In genomic region chr1:36307495-36308280, GRCm38 (mm10) we compare ENCODE assay signal across 8 mouse cellular contexts. TPM values are rescaled to one million over a fixed set of nuclear protein-coding genes. Genes with fewer than 3 reads are reported as not detected.
DNase-seq lines count a peak whose midpoint lies in the region; ATAC-seq and TF ChIP-seq lines count a peak whose summit lies in the region.

Arid5a (plus strand) TSS chr1:36307733.

- H3K27ac ChIP-seq in ES-E14 (ENCODE audit: insufficient read depth, low read depth, low read length, poor library complexity, severe bottlenecking), result no peak within 1 kb of the TSS
- no peak within 1 kb of the TSS for H3K27ac ChIP-seq in forebrain, embryonic 16.5 days (ENCODE audit: low read length)
- H3K27ac ChIP-seq in lung, embryonic 15.5 days, result peak within 1 kb of the TSS; percentile 84

- no peaks in the 10 kb centered on the region for H3K36me3 ChIP-seq in ES-E14 (ENCODE audit: control insufficient read depth, insufficient read depth, low read length, poor library complexity, severe bottlenecking)
- H3K36me3 ChIP-seq in forebrain, embryonic 16.5 days (ENCODE audit: control insufficient read depth, insufficient read depth), result no peaks in the 10 kb centered on the region
- H3K36me3 ChIP-seq in lung, embryonic 15.5 days, result no peaks in the 10 kb centered on the region

- H3K4me1 ChIP-seq in ES-E14 (ENCODE audit: control insufficient read depth in 2 of 2, insufficient read depth in 2 of 2, low read length in 2 of 2, poor library complexity in 1 of 2), result peaks cover 0 to 8% of the 10 kb centered on the region in 2 experiments; a peak in 1 of 4 replicates
- H3K4me1 ChIP-seq in forebrain, embryonic 16.5 days (replicated peaks; ENCODE audit: control insufficient read depth, insufficient read depth, low read length), result peaks cover 20% of the 10 kb centered on the region
- H3K4me1 ChIP-seq in lung, embryonic 15.5 days, result peaks cover 29% of the 10 kb centered on the region

- in situ Hi-C loops in ES-E14 (cut with MboI; ENCODE audit: low sequenced_read_pairs in 2 of 2, unreplicated experiment in 2 of 2), result no loop called here

- peak within 1 kb of the TSS; percentile 75 for H3K4me2 ChIP-seq in forebrain, embryonic 16.5 days (ENCODE audit: low read length)
- H3K4me2 ChIP-seq in lung, embryonic 15.5 days, result peak within 1 kb of the TSS; percentile 95

- no peaks in the 10 kb centered on the region for H3K9me3 ChIP-seq in ES-E14 (ENCODE audit: control insufficient read depth, insufficient read depth, low read depth, low read length)
- H3K9me3 ChIP-seq in forebrain, embryonic 16.5 days (ENCODE audit: control insufficient read depth, low read length), result no peaks in the 10 kb centered on the region
- no peaks in the 10 kb centered on the region for H3K9me3 ChIP-seq in lung, embryonic 15.5 days

- H3K9ac ChIP-seq in ES-E14 (ENCODE audit: insufficient read depth, low read depth, low read length, poor library complexity, severe bottlenecking), result peak within 1 kb of the TSS; percentile 71
- peak within 1 kb of the TSS; percentile 68 for H3K9ac ChIP-seq in forebrain, embryonic 16.5 days (replicated peaks; ENCODE audit: low read depth, low read length)
- H3K9ac ChIP-seq in lung, embryonic 15.5 days, result peak within 1 kb of the TSS; percentile 72

- peak; percentile 92 for ATAC-seq in forebrain, embryonic 16.5 days
- peak; percentile 90 for ATAC-seq in lung, embryonic 15.5 days (ENCODE audit: borderline replicate concordance, extremely low read depth, low FRiP score, low TSS enrichment)

- H3K4me3 ChIP-seq in ES-E14 (ENCODE audit: insufficient read depth in 1 of 2, low read depth in 1 of 2, low read length in 2 of 2, poor library complexity in 1 of 2, severe bottlenecking in 1 of 2), result peak within 1 kb of the TSS; percentile 81 to 93
- H3K4me3 ChIP-seq in forebrain, embryonic 16.5 days (replicated peaks; ENCODE audit: low read length), result peak within 1 kb of the TSS; percentile 74
- H3K4me3 ChIP-seq in lung, embryonic 15.5 days, result peak within 1 kb of the TSS; percentile 74

- peak; percentile 95 for DNase-seq in ES-E14 (ENCODE audit: low read depth, low spot score)
- DNase-seq in cerebellum, adult 11-12 months, result peak; percentile 86
- peak; percentile 90 for DNase-seq in heart, postnatal 4 days
- peak; percentile 82 to 83 for DNase-seq in layer of hippocampus, adult 8-10 months (ENCODE audit: low spot score in 2 of 2)
- DNase-seq in ovary, adult 18-20 months (ENCODE audit: low spot score), result peak; percentile 75
- DNase-seq in thymus, postnatal 0 days (ENCODE audit: low spot score), result peak; percentile 96

- H3K27me3 ChIP-seq in forebrain, embryonic 16.5 days (replicated peaks; ENCODE audit: control insufficient read depth, insufficient read depth, low read length), result peaks cover 4% of the 10 kb centered on the region
- no peaks in the 10 kb centered on the region for H3K27me3 ChIP-seq in lung, embryonic 15.5 days

- under 1% methylated on average over 64 of the region's 65 CpGs for WGBS in forebrain, embryonic 16.5 days
- WGBS in lung, embryonic 15.5 days, result under 1% methylated on average over 61 of the region's 65 CpGs

TF ChIP-seq in ES-E14, 5 proteins besides CTCF, POLR2A, EP300 and RAD21:
- TF ChIP-seq CHD2 (IDR thresholded peaks at IDR 0.05; ENCODE audit: low read depth, low read length) (no peak), HCFC1 (IDR thresholded peaks at IDR 0.05; ENCODE audit: borderline replicate concordance, insufficient read depth, low read length) (peak; percentile 94), MAFK (IDR thresholded peaks at IDR 0.05; ENCODE audit: insufficient read depth, low read depth, low read length) (no peak)

RNA-seq across cellular contexts. Expression of gene Arid5a, which starts in this region (rescaled TPM):
- 5.2 and 7.9 TPM in 2 replicates for total RNA-seq in ES-E14 (2012; rRNA removed)
- polyA plus RNA-seq in forebrain, embryonic 16.5 days (2015; fragmentation: Nextera tagmentation; extraction: Ambion mirVana), result 3.8 and 4.7 TPM in 2 replicates
- 10 to 100 TPM; 27.7 to 27.9 TPM for total RNA-seq in heart, postnatal 4 days (2021)
- 10 to 100 TPM; 18.1 to 22.0 (median 18.8) TPM for total RNA-seq in layer of hippocampus, adult 8-10 months (2022)
- 8.0 and 8.9 TPM in 2 replicates for polyA plus RNA-seq in lung, embryonic 15.5 days (2015; fragmentation: Nextera tagmentation; extraction: Ambion mirVana)
- polyA plus RNA-seq in thymus, postnatal 0 days (2015; fragmentation: Nextera tagmentation; extraction: Ambion mirVana), result 34.9 and 35.4 TPM in 2 replicates
